Mouse (Mus musculus): Measurements from ENCODE around the gene Fam25c. TPM values are rescaled to one million over a fixed set of nuclear protein-coding genes. Genes with fewer than 3 reads are reported as not detected.
"Not testable (repeated sequence)": the region's sequence is repeated elsewhere in the genome, so short reads cannot be mapped to it uniquely, and the experiment has no call there.

Gene Fam25c
- total RNA-seq, 2 experiments from 2014 or later: not detected

GRCm38 (mm10) chr14:34364254-34365146 is 9.3 kb upstream of the Fam25c start:
- DNase-seq (ENCODE audit: low spot score in 2 of 2): not testable (repeated sequence)

DNA sequence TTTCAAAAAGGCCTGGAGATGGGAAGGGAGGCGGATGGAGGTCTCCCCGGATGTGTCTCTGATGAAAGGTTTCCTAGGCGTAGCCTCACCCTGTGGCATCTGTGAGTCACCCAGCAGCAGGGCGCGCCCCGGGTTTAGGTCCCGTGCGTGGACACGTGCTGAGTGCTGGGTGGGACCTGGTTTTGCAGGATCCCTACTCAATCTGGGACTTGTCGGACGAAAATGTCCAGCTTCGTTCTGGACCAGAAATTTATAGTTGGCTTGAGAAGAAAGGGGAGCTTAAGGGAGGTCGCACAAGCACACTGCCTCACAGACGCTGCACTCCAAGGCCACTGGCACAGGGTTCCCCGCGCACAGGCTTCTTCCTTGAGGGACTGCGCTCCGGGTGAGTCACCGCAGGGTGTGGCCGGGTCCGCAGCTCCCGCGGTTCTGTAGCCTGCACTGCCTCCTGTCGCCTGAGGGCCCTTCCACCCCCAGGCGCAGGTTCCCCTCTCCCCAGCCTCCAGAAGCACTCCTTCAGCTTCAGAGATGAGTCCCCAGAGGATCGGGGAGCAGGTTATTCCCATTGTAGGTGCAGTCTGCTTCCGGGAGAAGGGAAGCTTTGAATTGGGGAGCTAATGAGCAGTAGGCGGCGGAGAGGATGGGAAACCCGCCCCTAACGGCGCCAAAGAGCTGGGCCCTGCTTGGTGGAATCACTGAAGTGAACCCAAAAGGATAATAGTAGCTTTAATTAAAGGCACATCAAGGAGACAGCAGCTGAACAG is 8.4 kb upstream of the Fam25c start:
- peak; percentile 48 to 56 for DNase-seq (ENCODE audit: low spot score in 2 of 2)

DNA sequence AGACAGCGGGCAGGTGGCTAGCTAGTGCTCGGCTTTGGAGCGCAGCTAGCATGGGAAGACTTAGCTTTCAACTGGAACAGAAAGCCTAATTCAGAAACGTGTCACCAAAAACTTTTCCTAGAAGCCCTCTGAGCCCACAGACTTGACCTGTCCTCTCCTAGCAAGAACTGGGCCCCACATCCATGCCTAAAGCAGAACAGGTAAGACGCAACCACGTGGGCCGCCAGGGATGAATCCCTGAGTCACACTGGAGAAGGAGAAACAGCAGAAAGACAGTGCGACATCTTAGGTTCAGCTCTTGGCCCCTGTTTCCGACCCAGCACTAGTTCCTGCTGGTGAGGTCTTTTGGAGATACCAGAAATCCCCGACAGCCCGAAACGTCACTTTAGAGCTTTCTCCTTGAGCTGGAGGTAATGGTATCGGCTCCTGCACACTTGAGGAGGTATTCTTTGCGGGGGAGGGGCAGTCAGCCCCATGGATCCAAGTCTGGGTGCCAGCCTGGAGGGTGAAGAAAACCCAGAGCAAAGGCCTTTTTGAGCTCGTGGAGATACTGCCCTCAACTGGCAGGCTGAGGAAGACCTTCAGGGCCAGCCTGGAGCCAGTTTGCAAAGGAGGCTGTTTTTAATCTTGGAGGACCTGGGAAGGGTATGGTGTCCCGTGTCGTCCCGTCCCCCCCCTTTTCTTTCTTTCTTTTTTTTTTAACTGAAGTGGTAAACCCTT is 7.7 kb upstream of the Fam25c start:
- DNase-seq (ENCODE audit: low spot score in 2 of 2): peak; percentile 73 to 77

DNA sequence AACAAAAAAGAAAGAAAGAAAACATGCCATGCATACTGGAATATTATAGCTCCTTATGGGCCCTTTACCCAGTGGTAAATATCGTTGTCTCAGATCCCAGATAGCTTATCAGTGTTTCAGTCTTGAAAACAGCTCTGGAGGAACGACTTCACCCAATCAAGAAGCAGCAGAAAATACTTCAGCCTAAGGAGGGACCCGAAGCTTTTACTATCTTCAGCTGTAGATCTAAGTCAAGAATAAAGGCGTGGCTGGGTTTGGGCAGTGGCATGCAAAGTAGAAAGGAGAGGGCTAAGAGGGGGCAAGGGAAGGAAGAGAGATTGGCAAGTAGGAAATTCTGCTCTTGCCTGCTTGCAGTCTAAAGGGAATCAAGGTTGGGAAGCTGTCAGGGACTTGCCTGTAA is 6.9 kb upstream of the Fam25c start:
- no peak for DNase-seq (ENCODE audit: low spot score in 2 of 2)

- no peak for DNase-seq (ENCODE audit: low spot score in 2 of 2)
These were observed 5.0 kb upstream of the Fam25c start for GRCm38 (mm10) chr14:34360251-34360650.

GRCm38 (mm10) chr14:34359676-34360244 is 4.5 kb upstream of the Fam25c start:
- no peak for DNase-seq (ENCODE audit: low spot score in 2 of 2)

- DNase-seq (ENCODE audit: low spot score in 2 of 2): no peak
These were observed 2.6 kb upstream of the Fam25c start for GRCm38 (mm10) chr14:34357671-34358455.

- DNase-seq (ENCODE audit: low spot score in 2 of 2): no peak
These were observed 777 bp downstream of the Fam25c start for GRCm38 (mm10) chr14:34354456-34354855.

- no peak for DNase-seq (ENCODE audit: low spot score in 2 of 2)
These were observed 1.9 kb downstream of the Fam25c start for GRCm38 (mm10) chr14:34353326-34353725.

GRCm38 (mm10) chr14:34352523-34352922 is 2.7 kb downstream of the Fam25c start:
- DNase-seq (ENCODE audit: low spot score in 2 of 2): no peak

- DNase-seq (ENCODE audit: low spot score in 2 of 2): no peak
These were observed 3.6 kb downstream of the Fam25c start for GRCm38 (mm10) chr14:34351660-34352059.

- DNase-seq (ENCODE audit: low spot score in 2 of 2): no peak
These were observed 6.2 kb downstream of the Fam25c start for GRCm38 (mm10) chr14:34349007-34349406.

- DNase-seq (ENCODE audit: low spot score in 2 of 2): no peak
These were observed 6.9 kb downstream of the Fam25c start for GRCm38 (mm10) chr14:34348301-34348700.

DNA sequence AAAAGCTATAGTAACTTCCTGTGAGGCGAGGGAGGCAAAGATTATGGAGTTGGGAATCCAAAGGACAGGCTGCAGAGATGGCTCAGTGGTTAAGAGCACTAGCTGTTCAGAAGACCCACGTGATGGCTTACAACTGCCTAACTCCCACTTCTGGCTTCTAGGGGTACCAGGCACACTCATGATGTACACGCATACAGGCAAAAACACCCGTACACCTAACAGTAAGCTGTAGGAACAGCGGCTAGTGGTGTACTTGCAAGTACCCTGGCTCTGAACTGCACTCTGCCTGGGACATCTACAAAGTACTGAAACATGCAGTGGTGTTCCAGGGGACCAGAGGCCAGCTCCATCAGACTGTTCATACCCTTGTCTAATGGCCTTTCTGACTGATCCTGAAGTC is 8.1 kb downstream of the Fam25c start:
- DNase-seq (ENCODE audit: low spot score in 2 of 2): no peak

DNA sequence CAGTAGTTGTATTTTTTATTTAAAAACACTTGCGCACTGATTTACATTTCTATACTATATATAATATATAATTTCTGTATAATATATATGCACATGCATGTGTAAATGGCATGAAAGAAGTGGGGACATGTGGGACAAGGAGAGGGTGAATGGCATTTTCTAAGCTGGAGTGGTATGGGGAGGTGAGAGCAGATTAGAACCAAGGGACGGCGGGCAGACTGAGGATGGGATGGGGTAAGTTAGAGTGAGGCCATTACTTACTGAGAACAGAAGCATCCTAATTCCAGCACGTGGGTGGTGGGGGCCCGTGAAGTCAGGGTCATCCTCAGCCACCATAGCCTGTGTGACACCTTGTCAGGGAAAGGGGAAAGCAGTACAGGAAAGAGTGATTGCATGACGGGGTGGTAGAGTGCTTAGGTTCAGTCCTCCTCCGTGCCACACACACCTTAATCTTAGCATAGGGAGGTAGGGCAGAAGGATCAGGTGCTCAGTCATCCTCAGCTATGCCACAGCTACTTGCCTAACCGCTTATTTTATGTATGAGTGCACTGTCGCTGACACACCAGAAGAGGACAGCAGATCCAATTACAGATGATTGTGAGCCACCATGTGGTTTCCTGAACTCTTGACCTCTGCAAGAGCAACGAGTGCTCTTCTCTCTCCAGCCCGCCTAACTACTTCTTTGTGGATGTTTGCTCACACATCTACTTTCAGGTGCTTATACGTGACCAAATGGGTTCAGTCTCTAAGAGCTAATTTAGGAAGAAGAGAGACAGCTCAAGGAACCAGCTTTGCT is 9.3 kb downstream of the Fam25c start:
- DNase-seq (ENCODE audit: low spot score in 2 of 2): no peak

DNA sequence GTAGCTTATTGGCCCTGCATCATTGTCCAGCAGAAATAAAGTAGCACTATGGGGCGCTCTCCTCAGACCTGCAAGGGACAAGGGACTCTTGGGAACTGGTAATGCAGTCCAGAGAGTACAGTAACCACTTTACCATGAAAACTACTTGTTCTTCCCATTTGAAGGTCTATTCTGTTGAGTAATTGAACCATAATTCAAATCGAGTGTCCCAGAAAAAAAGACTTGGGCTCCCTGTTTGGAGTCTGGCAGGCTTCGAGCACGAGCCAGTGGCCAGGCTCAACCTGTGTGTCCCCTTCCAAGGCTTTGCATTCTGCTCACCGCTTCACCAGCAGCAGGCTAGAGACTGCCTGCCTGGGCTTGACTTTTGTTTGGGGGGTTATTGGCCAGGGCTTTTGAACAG is 10.9 kb downstream of the Fam25c start:
- no peak for DNase-seq (ENCODE audit: low spot score in 2 of 2)

GRCm38 (mm10) chr14:34343078-34343477 is 12.2 kb downstream of the Fam25c start:
- no peak for DNase-seq (ENCODE audit: low spot score in 2 of 2)

GRCm38 (mm10) chr14:34341993-34342392 is 13.2 kb downstream of the Fam25c start:
- no peak for DNase-seq (ENCODE audit: low spot score in 2 of 2)

DNA sequence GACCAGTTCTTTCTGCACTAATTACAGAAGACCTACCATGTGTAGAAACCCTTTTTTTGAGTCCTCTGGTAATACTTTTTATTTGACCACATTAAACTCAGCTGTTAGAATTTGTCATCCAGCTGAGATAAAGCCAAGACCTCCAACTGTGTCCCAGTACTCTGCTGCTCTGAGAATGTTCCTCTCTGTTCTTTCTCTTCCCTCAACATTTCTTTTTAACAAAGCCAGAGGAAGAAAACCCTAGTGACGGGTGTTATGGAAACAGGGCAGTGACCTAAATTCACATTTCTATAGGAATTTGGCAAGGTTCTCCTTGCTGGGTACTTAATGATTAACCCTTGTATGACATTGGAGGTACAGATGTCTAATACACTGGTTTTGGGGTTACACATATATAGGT is 15.8 kb downstream of the Fam25c start:
- DNase-seq (ENCODE audit: low spot score in 2 of 2): no peak

GRCm38 (mm10) chr14:34332476-34332875 is 22.8 kb downstream of the Fam25c start:
- peak; percentile 53 to 65 for DNase-seq (ENCODE audit: low spot score in 2 of 2)
